Mouse (Mus musculus) liver, embryonic 14.5 days (tissue): ENCODE measurements at regions not wholly inside any gene's neighbourhood (a gene's known extent, or its start where the extent isn't known, plus 50 kb on each side); places are given as distances from the start of the nearest gene placed in this dataset.

Experiments
- CTCF ChIP-seq: IDR thresholded peaks from 2 replicates; pipeline ENCODE4 v1.5.1; 2016; ENCODE audit warnings: antibody characterized with exemption, low read depth, control low read depth
- EP300 ChIP-seq: IDR thresholded peaks from 2 replicates; pipeline ENCODE4 v1.6.1; 2016; ENCODE audit warnings: antibody characterized with exemption, low read depth

- no peak for TF ChIP-seq EP300
- TF ChIP-seq CTCF: no peak
These were observed 65.3 kb upstream of the Gsc start for GRCm38 (mm10) chr12:104538436-104538835.
